Mouse (Mus musculus) spleen, postnatal 36 days (tissue): Measurements from ENCODE around the gene Olfr545.
A peak's percentile ranks its signal among the peaks of the same experiment; 100 is the strongest.
"Not testable (repeated sequence)": the region's sequence is repeated elsewhere in the genome, so short reads cannot be mapped to it uniquely, and the experiment has no call there.

ENCODE experiments used
- DNase-seq, 2 experiments: peaks; one replicate each; pipeline ENCODE4 v3.0.0; 2022; ENCODE audit warnings: low spot score in 2 of 2, mixed read lengths in 1 of 2

Gene Olfr545

DNA sequence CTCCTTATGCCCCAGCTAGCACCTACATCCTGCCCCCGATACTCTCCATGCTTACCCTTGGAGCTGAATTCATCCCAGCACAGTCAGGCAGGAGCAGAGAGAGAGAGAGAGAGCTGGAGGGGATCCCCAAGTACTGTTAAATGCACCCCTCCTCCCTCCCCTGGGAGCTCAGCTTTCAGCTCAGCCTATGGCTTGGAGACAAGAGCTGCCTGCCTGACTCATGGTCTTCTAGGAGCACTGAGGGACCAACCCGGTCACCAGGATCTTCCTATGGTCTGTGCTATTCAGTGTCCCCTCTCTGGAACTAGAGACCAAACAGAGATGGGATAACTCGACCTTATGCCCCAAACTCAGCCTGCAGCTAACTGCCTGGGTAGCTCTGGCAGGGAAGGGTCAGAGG, at the start of gene Olfr545:
Gene Olfr545 (minus strand): TSS at position 101 of the 400 bp plus-strand sequence.
- DNase-seq = no peak

- no peak for DNase-seq
Measured at GRCm38 (mm10) chr7:102541251-102541650, 41.9 kb upstream of the Olfr545 start.

GRCm38 (mm10) chr7:102540596-102540995, 41.2 kb upstream of the Olfr545 start, which contains the start of gene Olfr548-ps1:
TSS of gene Olfr548-ps1 (plus strand) at chr7:102540896.
- no peak for DNase-seq

DNA sequence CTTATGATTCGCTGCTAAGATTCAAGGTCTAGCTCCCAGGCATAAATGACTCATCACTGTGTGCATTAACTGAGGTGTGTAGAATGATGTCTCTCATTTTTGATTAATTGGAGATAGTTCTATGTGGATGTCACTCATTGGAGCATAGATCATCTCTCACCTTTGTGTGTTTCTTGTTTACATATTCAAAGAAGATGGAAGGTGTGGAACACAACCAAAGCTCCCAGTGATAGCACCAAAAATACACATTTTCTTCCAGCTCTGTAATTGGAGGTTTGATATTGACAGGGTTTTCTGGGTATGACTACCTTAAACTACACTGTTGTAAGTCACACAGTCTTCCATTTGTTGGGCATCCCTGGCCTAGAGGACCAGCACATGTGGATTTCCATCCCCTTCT, 35.1 kb upstream of the Olfr545 start, which contains the start of gene Olfr547:
Gene Olfr547 (plus strand): TSS at position 301 of the 400 bp plus-strand sequence.
- DNase-seq = no peak

DNA sequence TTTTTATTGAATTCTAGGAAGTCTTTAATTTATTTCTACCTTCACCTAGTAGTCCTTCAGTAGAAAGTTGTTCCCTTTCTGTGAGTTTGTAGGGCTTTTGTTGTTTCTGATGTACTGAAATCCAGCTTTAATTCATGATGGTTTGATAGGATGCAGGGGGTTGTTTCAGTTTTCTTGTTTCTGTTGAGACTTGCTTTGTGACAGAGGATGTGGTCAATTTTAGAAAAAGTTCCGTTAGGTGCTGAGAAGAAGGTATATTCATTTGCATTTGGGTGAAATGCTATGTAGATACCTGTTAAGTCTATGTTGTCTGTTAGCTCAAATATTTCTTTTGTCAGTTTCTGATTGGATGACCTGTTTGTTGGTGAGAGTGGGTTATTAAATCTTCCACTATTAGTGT, 29.7 kb upstream of the Olfr545 start:
- DNase-seq = no peak

- no peak for DNase-seq
Measured at GRCm38 (mm10) chr7:102517051-102517335, 17.6 kb upstream of the Olfr545 start.

DNA sequence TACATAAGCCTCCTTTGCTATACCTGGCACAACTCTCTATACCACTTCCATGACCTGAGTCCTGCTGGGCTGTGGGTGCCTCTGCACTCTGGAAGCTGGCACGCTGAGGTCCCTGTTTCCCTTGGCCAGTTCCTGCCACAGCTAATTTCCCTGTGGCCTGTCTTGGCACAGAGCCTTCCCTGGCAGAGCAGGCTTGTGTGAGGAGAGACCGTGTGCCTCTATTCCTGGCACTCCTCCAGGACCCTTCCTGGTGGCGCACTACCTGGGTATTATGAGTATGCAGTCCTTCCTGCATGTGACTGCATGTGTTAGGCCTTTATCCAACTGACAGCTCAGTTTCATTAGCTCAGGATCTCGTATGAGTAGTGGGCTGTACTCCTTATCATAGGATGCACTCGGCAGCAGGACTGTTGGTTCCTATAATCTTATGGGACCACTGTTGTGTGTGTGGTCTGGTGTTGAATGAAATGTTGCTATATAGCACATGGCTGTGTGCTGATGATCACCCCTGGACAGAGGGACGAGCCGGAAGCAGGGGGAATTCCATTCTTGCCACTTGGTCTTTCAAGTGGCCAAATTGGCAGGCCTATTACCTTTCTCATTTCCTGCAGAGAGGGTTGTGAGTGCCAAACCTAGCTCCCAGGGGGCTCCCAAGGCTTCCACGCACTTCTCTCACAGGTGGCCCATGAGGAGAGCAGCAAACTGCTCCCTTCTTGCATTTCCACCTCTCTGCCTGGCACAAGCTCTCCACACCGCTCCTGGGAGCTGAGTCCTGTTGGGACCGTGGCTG, 17.1 kb upstream of the Olfr545 start:
- DNase-seq = no peak

- DNase-seq = peak in 1 of 2 experiments; percentile 3
Measured at GRCm38 (mm10) chr7:102514144-102514543, 14.8 kb upstream of the Olfr545 start.

GRCm38 (mm10) chr7:102512814-102513435, 13.6 kb upstream of the Olfr545 start:
- DNase-seq = peak; percentile 71 to 74

DNA sequence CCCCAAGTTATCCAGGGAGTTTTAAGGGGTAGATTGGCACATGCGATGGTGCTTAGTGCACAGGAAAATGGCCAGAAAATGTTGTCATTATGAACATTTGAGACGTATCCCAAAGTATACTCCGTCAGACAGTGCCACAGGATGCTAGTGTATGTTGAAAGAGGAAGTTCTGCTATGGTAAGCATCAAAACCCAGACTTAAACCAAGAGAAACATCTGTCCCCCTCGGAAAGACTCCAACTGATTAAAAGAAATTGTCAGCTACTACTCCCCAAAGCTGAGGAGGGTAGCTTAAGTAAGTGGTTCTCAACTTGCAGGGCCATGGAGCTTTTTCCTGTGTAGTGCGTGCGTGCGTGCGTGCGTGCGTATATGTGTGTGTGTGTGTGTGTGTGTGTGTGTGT, 12.6 kb upstream of the Olfr545 start:
- no peak for DNase-seq

DNA sequence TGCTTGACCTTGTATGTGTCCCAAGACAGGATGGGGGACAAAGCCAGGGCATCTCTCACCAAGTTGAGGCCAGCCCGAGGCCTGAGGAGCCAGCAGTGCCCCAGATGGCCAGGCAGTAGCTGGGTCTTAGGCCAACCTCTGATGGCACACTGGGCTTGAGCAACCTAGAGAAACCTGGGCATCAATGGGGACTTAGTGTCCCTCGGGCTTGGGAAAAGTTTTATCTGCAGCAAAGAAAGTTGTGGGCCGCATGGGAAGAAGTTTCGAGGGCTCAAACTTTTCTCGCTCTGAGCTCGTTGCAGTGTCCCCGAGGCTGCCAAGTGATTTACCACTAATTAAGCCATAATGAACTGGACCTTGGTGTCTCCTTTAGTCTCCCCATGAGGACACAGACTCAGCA, 10.4 kb upstream of the Olfr545 start:
- no peak for DNase-seq

DNA sequence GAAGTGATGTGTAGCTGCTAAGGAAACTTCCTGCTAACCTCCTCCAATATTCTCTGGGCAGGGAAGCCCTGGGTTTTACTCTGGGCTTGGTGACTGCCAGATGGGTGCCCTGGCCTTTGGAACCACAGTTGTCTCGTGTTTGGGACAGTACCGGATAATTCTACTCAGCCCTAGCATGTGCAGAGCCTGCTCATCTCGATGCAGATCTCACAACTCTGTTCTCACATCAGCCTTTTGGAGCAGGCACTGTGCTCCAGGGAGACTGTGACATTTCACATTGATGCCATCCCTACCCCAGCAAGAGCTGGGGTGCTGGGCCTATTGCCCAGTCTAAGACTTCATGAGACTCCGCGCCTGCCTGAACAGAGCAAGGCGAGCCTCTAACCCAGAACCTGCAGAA, 9.3 kb upstream of the Olfr545 start:
- DNase-seq = no peak

DNA sequence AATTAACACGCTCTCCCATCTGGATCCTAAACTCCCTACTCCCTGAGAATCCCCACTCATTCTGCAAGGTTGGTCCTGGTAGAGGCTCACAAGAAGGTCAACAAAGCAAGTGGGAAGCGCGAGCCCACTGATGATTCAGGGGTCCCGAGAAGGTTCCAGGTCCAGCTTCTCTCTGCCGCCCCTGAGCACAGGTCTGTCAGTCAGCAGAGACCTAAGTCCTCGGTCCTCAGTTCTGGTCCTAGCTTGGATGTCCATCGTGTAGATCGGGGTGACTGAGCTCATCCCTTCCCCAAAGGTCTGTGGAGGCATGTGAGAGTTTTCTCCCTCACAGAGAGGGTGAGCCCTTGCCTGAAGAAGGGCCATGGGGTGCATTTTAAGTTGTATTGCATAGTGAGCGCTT, 8.7 kb upstream of the Olfr545 start:
- DNase-seq = no peak

DNA sequence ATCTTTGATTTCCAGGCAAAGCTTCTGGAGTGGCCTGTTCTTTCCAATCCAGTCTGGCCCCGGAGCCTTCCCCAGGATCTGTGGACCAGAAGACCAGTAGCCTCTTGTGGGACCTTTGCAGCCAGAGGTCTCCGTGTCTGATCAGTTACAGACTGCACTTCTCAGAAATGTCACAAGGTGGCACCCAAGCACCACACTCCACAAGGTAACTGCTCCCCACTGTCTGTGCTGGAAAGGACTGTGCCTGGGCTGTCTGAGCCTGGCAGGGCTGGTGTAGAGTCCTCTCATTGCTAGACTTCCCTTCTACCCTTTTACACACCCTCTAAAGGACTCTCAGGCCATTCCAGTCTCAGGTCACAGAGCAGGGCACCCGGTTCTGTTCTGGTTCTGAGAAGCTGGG, 7.5 kb upstream of the Olfr545 start:
- DNase-seq = peak; percentile 38 to 51

GRCm38 (mm10) chr7:102501986-102502385, 2.6 kb upstream of the Olfr545 start:
- no peak for DNase-seq

- DNase-seq = not testable (repeated sequence)
Measured at GRCm38 (mm10) chr7:102494416-102494815, 5.0 kb downstream of the Olfr545 start.

DNA sequence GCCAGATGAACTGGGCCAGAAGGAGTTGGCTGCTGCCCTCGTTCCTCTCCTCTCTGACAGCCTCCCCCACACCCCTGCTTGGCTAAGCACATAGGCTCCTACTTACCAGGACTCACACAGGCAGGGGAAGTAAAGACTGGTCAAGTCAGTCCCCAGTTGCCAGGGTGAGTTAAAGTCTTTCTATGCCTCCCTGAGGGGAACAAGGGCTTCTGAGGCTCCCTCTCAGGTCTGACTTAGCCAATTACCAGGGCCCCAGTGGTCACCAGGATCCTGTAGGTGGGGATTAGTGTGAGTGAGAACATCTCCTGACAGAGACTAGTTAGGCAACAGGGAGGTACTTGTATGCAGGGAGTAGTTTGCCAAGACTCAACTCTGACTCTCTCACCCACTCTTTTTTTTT, 11.2 kb downstream of the Olfr545 start, which contains the start of gene Olfr544:
Gene Olfr544 (minus strand): TSS at position 153 of the 400 bp plus-strand sequence.
- no peak for DNase-seq

- DNase-seq = no peak
Measured at GRCm38 (mm10) chr7:102486105-102486504, 13.3 kb downstream of the Olfr545 start.

DNA sequence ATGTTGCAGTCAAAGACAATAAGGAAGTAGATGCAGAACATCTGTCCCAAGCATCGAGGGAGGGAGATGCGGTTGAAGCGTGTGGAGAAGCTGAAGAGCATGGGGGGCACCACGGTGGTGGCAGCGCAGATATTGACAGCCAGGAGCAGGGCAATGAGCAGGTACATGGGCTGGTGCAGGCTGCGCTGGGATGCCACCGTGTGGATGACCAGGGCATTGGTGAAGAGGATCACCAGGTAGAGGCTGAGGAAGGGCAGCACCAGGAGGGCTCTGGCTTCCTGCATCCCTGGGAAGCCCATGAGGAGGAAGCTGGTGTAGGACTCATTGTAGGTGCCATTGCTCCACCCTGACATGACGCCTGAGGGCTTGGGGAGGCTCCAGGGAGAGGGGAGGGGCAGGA, 14.6 kb downstream of the Olfr545 start:
- not testable (repeated sequence) for DNase-seq

DNA sequence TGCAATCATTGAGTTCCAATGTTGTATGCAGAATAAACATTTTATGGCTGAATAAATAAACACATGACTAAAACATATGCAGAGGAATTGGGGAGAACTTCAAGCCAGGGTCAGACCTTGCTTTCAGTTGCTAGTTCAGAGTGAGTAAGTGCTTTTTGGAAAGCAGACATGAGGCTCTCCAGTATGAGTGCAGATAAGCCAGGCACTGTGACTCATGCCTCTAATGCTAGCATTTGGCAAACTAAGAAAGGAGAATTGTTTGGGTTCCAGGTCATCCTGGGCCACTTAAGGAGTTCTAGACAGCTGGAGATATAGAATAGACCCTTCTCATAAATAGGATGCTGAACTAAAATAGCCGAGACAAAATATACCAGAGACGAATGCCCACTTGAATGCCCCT, 15.7 kb downstream of the Olfr545 start:
- DNase-seq = no peak

DNA sequence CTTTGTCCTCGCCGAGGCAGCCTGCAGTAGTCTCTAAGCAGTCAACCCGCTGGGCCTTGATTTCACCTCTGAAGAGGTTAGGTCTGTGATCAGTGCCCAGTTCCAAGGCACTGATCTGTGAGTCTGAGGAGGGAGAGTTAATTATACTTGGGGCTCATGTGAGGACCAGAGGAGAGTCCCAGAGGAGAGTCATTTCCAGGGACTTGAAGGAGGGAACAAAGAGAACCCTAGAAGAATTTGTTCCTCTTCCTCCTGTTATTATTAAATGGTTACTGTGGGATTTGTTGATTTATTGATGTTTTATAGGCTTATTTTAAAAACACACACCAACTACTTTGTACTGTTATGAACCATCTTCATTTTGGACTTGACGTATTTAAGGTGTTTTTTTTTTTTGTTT, 17.8 kb downstream of the Olfr545 start, which contains the start of gene Olfr543:
Gene Olfr543 (minus strand): TSS at position 101 of the 400 bp plus-strand sequence.
- no peak for DNase-seq

GRCm38 (mm10) chr7:102480821-102481220, 18.6 kb downstream of the Olfr545 start:
- DNase-seq = no peak
